Mouse (Mus musculus) forebrain, embryonic 13.5 days (tissue): ENCODE data around the gene Tmem255b. TPM values are rescaled to one million over a fixed set of nuclear protein-coding genes. Genes with fewer than 3 reads are reported as not detected.

Experiments used
- polyA plus RNA-seq: library from polyadenylated mRNA; unstranded; fragments of >200 nt; fragmentation: Nextera tagmentation; extraction: Ambion mirVana; gene quantifications from 2 replicates; pipeline ENCODE4 v1.2.1, GENCODE M21; 2015

Tmem255b gene
- polyA plus RNA-seq, 1 experiment from 2014 or later: not detected

Other genes starting within 250 kb of the Tmem255b start
- gene Grtp1, start 234.6 kb upstream of the Tmem255b start, polyA plus RNA-seq: 23.6 and 26.9 TPM in 2 replicates
- gene Adprhl1, start 181.0 kb upstream of the Tmem255b start, polyA plus RNA-seq: 0.97 TPM in 1 of 2 replicates, not detected in the other
- 31.6 and 35.1 TPM in 2 replicates for gene Dcun1d2, start 147.1 kb upstream of the Tmem255b start, polyA plus RNA-seq
- 40.3 and 40.4 TPM in 2 replicates for gene Tmco3, start 147.0 kb upstream of the Tmem255b start, polyA plus RNA-seq
- gene Tfdp1, start 96.4 kb upstream of the Tmem255b start, polyA plus RNA-seq: 167 and 170 TPM in 2 replicates
- not detected in 2 replicates for gene Atp4b, start 38.4 kb upstream of the Tmem255b start, polyA plus RNA-seq
- gene Grk1, start 30.1 kb upstream of the Tmem255b start, polyA plus RNA-seq: 0.03 TPM in 1 of 2 replicates, not detected in the other
- gene Gas6, start 59.3 kb downstream of the Tmem255b start, polyA plus RNA-seq: 11.3 and 12.3 TPM in 2 replicates
- not detected in 2 replicates for gene 1700029H14Rik, start 127.3 kb downstream of the Tmem255b start, polyA plus RNA-seq
- 18.2 and 19.9 TPM in 2 replicates for gene Rasa3, start 242.4 kb downstream of the Tmem255b start, polyA plus RNA-seq